Mouse (Mus musculus) adrenal gland, postnatal 10 days (tissue): ENCODE measurements around the gene Ttyh1. TPM values are rescaled to one million over a fixed set of nuclear protein-coding genes. Genes with fewer than 3 reads are reported as not detected.

ENCODE experiments used
- DNase-seq: peaks from one replicate; pipeline ENCODE4 v3.0.0; 2021; ENCODE audit warnings: mixed read lengths
- total RNA-seq, 2 experiments: library from RNA; stranded (reverse); gene quantifications; 2 replicates each; pipeline ENCODE4 v1.2.3; 2021

Gene Ttyh1
- total RNA-seq, 2 experiments from 2014 or later, result 6.4 to 9.1 TPM

GRCm38 (mm10) chr7:4170193-4170938 lies 51.2 kb downstream of the Ttyh1 start:
- no peak for DNase-seq

GRCm38 (mm10) chr7:4178438-4178837 lies 59.2 kb downstream of the Ttyh1 start:
- peak; percentile 80 for DNase-seq

Other genes starting within 250 kb of the Ttyh1 start
- under 1 TPM in 1 of 2 experiments, not detected in 1; 0.66 TPM for gene Gm14548, start 221.3 kb upstream of the Ttyh1 start, total RNA-seq
- gene Lilra6, start 203.9 kb upstream of the Ttyh1 start, total RNA-seq, result under 1 TPM; 0.42 to 0.45 TPM
- 1 to 10 TPM; 1.4 to 2.5 TPM for gene Lair1, start 56.2 kb upstream of the Ttyh1 start, total RNA-seq
- gene Leng8, start 17.6 kb downstream of the Ttyh1 start, total RNA-seq, result 100 to 1,000 TPM in 1 of 2 experiments, 10 to 100 TPM in 1; 66.0 to 134 TPM
- 1 to 10 TPM; 5.5 to 9.8 TPM for gene Leng9, start 31.0 kb downstream of the Ttyh1 start, total RNA-seq
- gene Cdc42ep5, start 45.5 kb downstream of the Ttyh1 start, total RNA-seq, result 10 to 100 TPM; 24.8 to 25.3 TPM
- gene Lilra5, start 118.3 kb downstream of the Ttyh1 start, total RNA-seq, result under 1 TPM; 0.30 to 0.36 TPM
- gene Ncr1, start 218.3 kb downstream of the Ttyh1 start, total RNA-seq, result under 1 TPM; 0.24 to 0.39 TPM